Mouse (Mus musculus): ENCODE results near the gene Polr1e. TPM values are rescaled to one million over a fixed set of nuclear protein-coding genes. Genes with fewer than 3 reads are reported as not detected.
"Not testable (repeated sequence)": the region's sequence is repeated elsewhere in the genome, so short reads cannot be mapped to it uniquely, and the experiment has no call there.

Polr1e gene
- polyA plus RNA-seq, 2 experiments, result 22.2 to 36.5 TPM

DNA sequence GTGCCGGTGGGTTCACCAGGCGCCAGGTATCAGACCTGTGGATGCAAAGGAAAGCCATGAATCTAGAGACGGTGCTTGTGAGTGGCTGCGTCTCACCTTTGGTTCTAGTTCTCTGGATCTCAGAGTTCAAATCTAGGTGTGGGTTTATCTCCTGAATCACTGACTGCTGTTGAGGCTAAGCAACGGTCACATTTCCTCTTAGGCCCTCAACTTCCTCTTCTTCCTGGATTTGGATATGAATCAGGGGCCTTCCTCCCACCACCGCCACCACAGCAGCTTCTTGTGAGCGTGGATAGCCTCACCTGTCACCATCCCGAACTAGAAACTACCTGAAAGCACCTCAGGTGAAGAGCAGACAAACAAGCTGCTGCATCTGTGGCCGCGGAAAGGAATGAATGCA, 17.7 kb downstream of the Polr1e start:
- no peak overlapping the region for H3K9ac ChIP-seq (ENCODE audit: low read depth, low read length, severe bottlenecking)
- WGBS, result 91% methylated on average over 10 of the region's 10 CpGs
- TF ChIP-seq POLR2A (IDR thresholded peaks at IDR 0.05; ENCODE audit: borderline replicate concordance, extremely low read depth, insufficient read depth, insufficient read length), result no peak
- no peak overlapping the region for H3K4me3 ChIP-seq (replicated peaks; ENCODE audit: low read length)
- H3K27ac ChIP-seq (replicated peaks; ENCODE audit: low read depth, low read length), result no peak overlapping the region
- H3K4me1 ChIP-seq (ENCODE audit: control insufficient read depth, insufficient read depth, low read length), result no peaks in the 10 kb centered on the region
- no peaks in the 10 kb centered on the region for H3K9me3 ChIP-seq (ENCODE audit: control insufficient read depth, low read length)
- H3K36me3 ChIP-seq (ENCODE audit: control insufficient read depth, insufficient read depth, low read length), result peaks cover 69% of the 10 kb centered on the region
- H3K27me3 ChIP-seq (ENCODE audit: control insufficient read depth, insufficient read depth, low read length), result no peaks in the 10 kb centered on the region
- H3K4me2 ChIP-seq (replicated peaks; ENCODE audit: low read depth, low read length, severe bottlenecking), result no peak overlapping the region
- DNase-seq (ENCODE audit: low spot score) (no peak), ATAC-seq (ENCODE audit: low FRiP score, low read depth) (no peak)

GRCm38 (mm10) chr4:45036571-45036970, 18.2 kb downstream of the Polr1e start:
- Histone ChIP-seq H3K9me3 (ENCODE audit: control insufficient read depth, low read length) (no peaks in the 10 kb centered on the region), H3K9ac (ENCODE audit: low read depth, low read length, severe bottlenecking) (no peak overlapping the region), H3K4me1 (ENCODE audit: control insufficient read depth, insufficient read depth, low read length) (no peaks in the 10 kb centered on the region), H3K4me2 (replicated peaks; ENCODE audit: low read depth, low read length, severe bottlenecking) (no peak overlapping the region), H3K27ac (replicated peaks; ENCODE audit: low read depth, low read length) (no peak overlapping the region), H3K27me3 (ENCODE audit: control insufficient read depth, insufficient read depth, low read length) (no peaks in the 10 kb centered on the region), H3K4me3 (replicated peaks; ENCODE audit: low read length) (no peak overlapping the region), H3K36me3 (ENCODE audit: control insufficient read depth, insufficient read depth, low read length) (peaks cover 69% of the 10 kb centered on the region)
- TF ChIP-seq POLR2A (IDR thresholded peaks at IDR 0.05; ENCODE audit: borderline replicate concordance, extremely low read depth, insufficient read depth, insufficient read length), result no peak
- DNase-seq (ENCODE audit: low spot score), result no peak
- 88% methylated on average over 5 of the region's 5 CpGs for WGBS
- no peak for ATAC-seq (ENCODE audit: low FRiP score, low read depth)

- 88% methylated on average over 13 of the region's 13 CpGs for WGBS
- Histone ChIP-seq H3K4me1 (ENCODE audit: control insufficient read depth, insufficient read depth, low read length) (no peaks in the 10 kb centered on the region), H3K9ac (ENCODE audit: low read depth, low read length, severe bottlenecking) (no peak overlapping the region), H3K27me3 (ENCODE audit: control insufficient read depth, insufficient read depth, low read length) (no peaks in the 10 kb centered on the region), H3K9me3 (ENCODE audit: control insufficient read depth, low read length) (no peaks in the 10 kb centered on the region), H3K27ac (replicated peaks; ENCODE audit: low read depth, low read length) (no peak overlapping the region), H3K36me3 (ENCODE audit: control insufficient read depth, insufficient read depth, low read length) (peaks cover 64% of the 10 kb centered on the region), H3K4me3 (replicated peaks; ENCODE audit: low read length) (no peak overlapping the region), H3K4me2 (replicated peaks; ENCODE audit: low read depth, low read length, severe bottlenecking) (no peak overlapping the region)
- no peak for TF ChIP-seq POLR2A (IDR thresholded peaks at IDR 0.05; ENCODE audit: borderline replicate concordance, extremely low read depth, insufficient read depth, insufficient read length)
- ATAC-seq (ENCODE audit: low FRiP score, low read depth), result 0 out of 2 replicates have a peak, but pooled peaks have one; percentile 15
- no peak for DNase-seq (ENCODE audit: low spot score)
Measured at GRCm38 (mm10) chr4:45037455-45038410, 19.4 kb downstream of the Polr1e start.

DNA sequence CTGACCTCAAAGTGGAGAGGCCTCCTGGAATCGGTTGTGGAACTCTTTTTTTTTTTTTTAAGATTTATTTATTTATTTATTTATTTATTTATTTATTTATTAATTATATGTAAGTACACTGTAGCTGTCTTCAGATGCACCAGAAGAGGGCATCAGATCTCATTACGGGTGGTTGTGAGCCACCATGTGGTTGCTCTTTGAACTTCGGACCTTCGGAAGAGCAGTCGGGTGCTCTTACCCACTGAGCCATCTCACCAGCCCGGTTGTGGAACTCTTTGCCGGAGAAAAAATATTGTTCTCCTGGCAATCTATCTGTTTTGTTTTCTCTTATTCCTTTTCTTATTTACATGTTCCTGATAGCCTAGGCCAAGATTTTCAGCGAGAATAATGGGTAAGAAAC, 20.5 kb downstream of the Polr1e start:
- peaks cover 62% of the 10 kb centered on the region for H3K36me3 ChIP-seq (ENCODE audit: control insufficient read depth, insufficient read depth, low read length)
- not testable (repeated sequence) for H3K4me1 ChIP-seq (ENCODE audit: control insufficient read depth, insufficient read depth, low read length); ATAC-seq (ENCODE audit: low FRiP score, low read depth); H3K27me3 ChIP-seq (ENCODE audit: control insufficient read depth, insufficient read depth, low read length); H3K9ac ChIP-seq (ENCODE audit: low read depth, low read length, severe bottlenecking); H3K27ac ChIP-seq (replicated peaks; ENCODE audit: low read depth, low read length); H3K4me2 ChIP-seq (replicated peaks; ENCODE audit: low read depth, low read length, severe bottlenecking); H3K4me3 ChIP-seq (replicated peaks; ENCODE audit: low read length); H3K9me3 ChIP-seq (ENCODE audit: control insufficient read depth, low read length); DNase-seq (ENCODE audit: low spot score)
- 62% methylated on average over 8 of the region's 8 CpGs for WGBS

DNA sequence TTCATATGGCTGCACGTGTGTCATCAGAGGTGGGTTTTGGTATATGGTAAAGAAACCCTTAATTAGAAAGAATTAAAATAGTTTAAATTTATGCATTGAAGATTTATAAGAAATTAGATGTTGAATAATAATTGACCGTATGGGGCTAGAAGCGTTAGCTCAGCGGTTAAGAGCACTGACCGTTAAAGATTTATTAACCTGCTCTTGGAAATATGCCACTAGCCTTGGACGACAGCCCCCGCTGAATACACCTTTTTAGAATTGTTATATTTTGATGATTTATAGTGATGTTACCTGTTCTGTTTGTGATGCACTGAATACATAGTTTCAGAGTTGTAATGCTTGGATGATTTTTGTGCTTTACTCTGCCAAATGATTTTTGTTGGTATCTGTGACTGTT, 21.2 kb downstream of the Polr1e start:
- not testable (repeated sequence) for H3K4me3 ChIP-seq (replicated peaks; ENCODE audit: low read length); H3K4me1 ChIP-seq (ENCODE audit: control insufficient read depth, insufficient read depth, low read length); H3K27ac ChIP-seq (replicated peaks; ENCODE audit: low read depth, low read length); H3K9me3 ChIP-seq (ENCODE audit: control insufficient read depth, low read length); H3K27me3 ChIP-seq (ENCODE audit: control insufficient read depth, insufficient read depth, low read length); H3K4me2 ChIP-seq (replicated peaks; ENCODE audit: low read depth, low read length, severe bottlenecking); ATAC-seq (ENCODE audit: low FRiP score, low read depth); H3K9ac ChIP-seq (ENCODE audit: low read depth, low read length, severe bottlenecking); DNase-seq (ENCODE audit: low spot score)
- peaks cover 62% of the 10 kb centered on the region for H3K36me3 ChIP-seq (ENCODE audit: control insufficient read depth, insufficient read depth, low read length)
- 81% methylated on average over 7 of the region's 7 CpGs for WGBS

All from limb, embryonic 14.5 days (tissue).